Mouse (Mus musculus): ENCODE measurements around the gene Gm44805. TPM values are rescaled to one million over a fixed set of nuclear protein-coding genes. Genes with fewer than 3 reads are reported as not detected.

Gm44805 gene
- polyA plus RNA-seq, 1 experiment from 2014 or later, result not detected

GRCm38 (mm10) chr7:19686521-19686920 lies 5.3 kb upstream of the Gm44805 start:
- 84% methylated on average over 6 of the region's 6 CpGs for WGBS
- no peak overlapping the region for H3K27ac ChIP-seq (replicated peaks in 1 of 2; ENCODE audit: control insufficient read depth in 1 of 2, insufficient read depth in 1 of 2, low read depth in 2 of 2, low read length in 2 of 2)
- no peaks in the 10 kb centered on the region for H3K36me3 ChIP-seq (ENCODE audit: control insufficient read depth, insufficient read depth, low read length)

GRCm38 (mm10) chr7:19685374-19685773 lies 4.2 kb upstream of the Gm44805 start:
- no peak overlapping the region for H3K4me2 ChIP-seq (ENCODE audit: low read length)
- peaks cover 0 to 4% of the 10 kb centered on the region in 2 experiments; a peak in 1 of 4 replicates for H3K4me1 ChIP-seq (ENCODE audit: control insufficient read depth in 2 of 2, insufficient read depth in 2 of 2, low read length in 2 of 2)
- no peaks in the 10 kb centered on the region for H3K27me3 ChIP-seq (ENCODE audit: control insufficient read depth, insufficient read depth, low read length)
- no peak overlapping the region for H3K27ac ChIP-seq (replicated peaks in 1 of 2; ENCODE audit: control insufficient read depth in 1 of 2, insufficient read depth in 1 of 2, low read depth in 2 of 2, low read length in 2 of 2)
- 56% methylated on average over 4 of the region's 4 CpGs for WGBS
- H3K4me3 ChIP-seq (ENCODE audit: control insufficient read depth in 1 of 2, insufficient read depth in 1 of 2, low read depth in 1 of 2, low read length in 2 of 2), result no peak overlapping the region
- H3K9ac ChIP-seq (ENCODE audit: low read length), result no peak overlapping the region
- no peaks in the 10 kb centered on the region for H3K36me3 ChIP-seq (ENCODE audit: control insufficient read depth, insufficient read depth, low read length)
- H3K9me3 ChIP-seq (ENCODE audit: control insufficient read depth, low read length), result no peaks in the 10 kb centered on the region
- no peak for ATAC-seq (ENCODE audit: insufficient number of reproducible peaks, insufficient read depth, low FRiP score, low read depth)

More at GRCm38 (mm10) chr7:19686521-19686920, 5.3 kb upstream of the Gm44805 start:
- ATAC-seq (ENCODE audit: insufficient number of reproducible peaks, insufficient read depth, low FRiP score, low read depth), result no peak
- H3K4me2 ChIP-seq (ENCODE audit: low read length), result no peak overlapping the region
- no peaks in the 10 kb centered on the region for H3K27me3 ChIP-seq (ENCODE audit: control insufficient read depth, insufficient read depth, low read length)
- no peaks in the 10 kb centered on the region for H3K9me3 ChIP-seq (ENCODE audit: control insufficient read depth, low read length)
- H3K9ac ChIP-seq (ENCODE audit: low read length), result no peak overlapping the region
- no peak overlapping the region for H3K4me3 ChIP-seq (ENCODE audit: control insufficient read depth in 1 of 2, insufficient read depth in 1 of 2, low read depth in 1 of 2, low read length in 2 of 2)
- no peaks in the 10 kb centered on the region for H3K4me1 ChIP-seq (ENCODE audit: control insufficient read depth in 2 of 2, insufficient read depth in 2 of 2, low read length in 2 of 2)

- H3K4me2 ChIP-seq (ENCODE audit: low read length), result no peak overlapping the region
- ATAC-seq (ENCODE audit: insufficient number of reproducible peaks, insufficient read depth, low FRiP score, low read depth), result no peak
- WGBS, result 82% methylated on average over 6 of the region's 6 CpGs
Measured at GRCm38 (mm10) chr7:19683771-19684201, 2.6 kb upstream of the Gm44805 start.

GRCm38 (mm10) chr7:19682979-19683378 lies 1.8 kb upstream of the Gm44805 start:
- Histone ChIP-seq H3K4me3 (ENCODE audit: control insufficient read depth in 1 of 2, insufficient read depth in 1 of 2, low read depth in 1 of 2, low read length in 2 of 2) (no peak overlapping the region), H3K4me2 (ENCODE audit: low read length) (no peak overlapping the region), H3K9ac (ENCODE audit: low read length) (no peak overlapping the region), H3K9me3 (ENCODE audit: control insufficient read depth, low read length) (no peaks in the 10 kb centered on the region), H3K36me3 (ENCODE audit: control insufficient read depth, insufficient read depth, low read length) (no peaks in the 10 kb centered on the region), H3K27me3 (ENCODE audit: control insufficient read depth, insufficient read depth, low read length) (no peaks in the 10 kb centered on the region), H3K27ac (replicated peaks in 1 of 2; ENCODE audit: control insufficient read depth in 1 of 2, insufficient read depth in 1 of 2, low read depth in 2 of 2, low read length in 2 of 2) (no peak overlapping the region), H3K4me1 (ENCODE audit: control insufficient read depth in 2 of 2, insufficient read depth in 2 of 2, low read length in 2 of 2) (peaks cover 0 to 4% of the 10 kb centered on the region in 2 experiments; a peak in 1 of 4 replicates)
- ATAC-seq (ENCODE audit: insufficient number of reproducible peaks, insufficient read depth, low FRiP score, low read depth), result no peak
- WGBS, result 62% methylated on average over 3 of the region's 3 CpGs

More at GRCm38 (mm10) chr7:19683771-19684201, 2.6 kb upstream of the Gm44805 start:
- Histone ChIP-seq H3K27me3 (ENCODE audit: control insufficient read depth, insufficient read depth, low read length) (no peaks in the 10 kb centered on the region), H3K4me1 (ENCODE audit: control insufficient read depth in 2 of 2, insufficient read depth in 2 of 2, low read length in 2 of 2) (peaks cover 0 to 4% of the 10 kb centered on the region in 2 experiments; a peak in 1 of 4 replicates), H3K9me3 (ENCODE audit: control insufficient read depth, low read length) (no peaks in the 10 kb centered on the region), H3K4me3 (ENCODE audit: control insufficient read depth in 1 of 2, insufficient read depth in 1 of 2, low read depth in 1 of 2, low read length in 2 of 2) (no peak overlapping the region), H3K36me3 (ENCODE audit: control insufficient read depth, insufficient read depth, low read length) (no peaks in the 10 kb centered on the region), H3K9ac (ENCODE audit: low read length) (no peak overlapping the region), H3K27ac (replicated peaks in 1 of 2; ENCODE audit: control insufficient read depth in 1 of 2, insufficient read depth in 1 of 2, low read depth in 2 of 2, low read length in 2 of 2) (no peak overlapping the region)

DNA sequence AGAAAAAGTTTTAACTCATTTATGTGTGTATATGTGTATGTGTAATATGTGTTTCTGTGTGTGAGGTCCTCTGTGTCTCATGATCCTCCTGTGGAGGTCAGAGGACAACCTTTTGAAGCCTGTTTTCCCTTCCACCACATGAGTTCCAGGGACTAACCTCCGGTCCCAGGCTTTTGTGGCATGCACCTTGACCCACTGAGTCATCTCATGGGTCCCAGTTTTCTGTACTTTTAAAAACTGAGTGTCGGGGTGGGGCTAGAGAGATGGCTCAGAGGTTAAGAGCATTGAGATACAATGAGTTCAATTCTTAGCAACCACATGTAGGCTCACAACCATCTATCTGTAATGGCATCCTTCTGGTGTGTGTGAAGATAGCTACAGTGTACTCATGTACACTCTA lies 521 bp downstream of the Gm44805 start:
- Histone ChIP-seq H3K4me2 (ENCODE audit: low read length) (no peak overlapping the region), H3K9me3 (ENCODE audit: control insufficient read depth, low read length) (no peaks in the 10 kb centered on the region), H3K4me1 (ENCODE audit: control insufficient read depth in 2 of 2, insufficient read depth in 2 of 2, low read length in 2 of 2) (peaks cover 0 to 4% of the 10 kb centered on the region in 2 experiments; a peak in 1 of 4 replicates), H3K9ac (ENCODE audit: low read length) (no peak overlapping the region), H3K4me3 (ENCODE audit: control insufficient read depth in 1 of 2, insufficient read depth in 1 of 2, low read depth in 1 of 2, low read length in 2 of 2) (no peak overlapping the region), H3K36me3 (ENCODE audit: control insufficient read depth, insufficient read depth, low read length) (no peaks in the 10 kb centered on the region), H3K27me3 (ENCODE audit: control insufficient read depth, insufficient read depth, low read length) (no peaks in the 10 kb centered on the region), H3K27ac (replicated peaks in 1 of 2; ENCODE audit: control insufficient read depth in 1 of 2, insufficient read depth in 1 of 2, low read depth in 2 of 2, low read length in 2 of 2) (no peak overlapping the region)
- ATAC-seq (ENCODE audit: insufficient number of reproducible peaks, insufficient read depth, low FRiP score, low read depth), result no peak
- WGBS, result 91% methylated on average over 2 of the region's 2 CpGs

DNA sequence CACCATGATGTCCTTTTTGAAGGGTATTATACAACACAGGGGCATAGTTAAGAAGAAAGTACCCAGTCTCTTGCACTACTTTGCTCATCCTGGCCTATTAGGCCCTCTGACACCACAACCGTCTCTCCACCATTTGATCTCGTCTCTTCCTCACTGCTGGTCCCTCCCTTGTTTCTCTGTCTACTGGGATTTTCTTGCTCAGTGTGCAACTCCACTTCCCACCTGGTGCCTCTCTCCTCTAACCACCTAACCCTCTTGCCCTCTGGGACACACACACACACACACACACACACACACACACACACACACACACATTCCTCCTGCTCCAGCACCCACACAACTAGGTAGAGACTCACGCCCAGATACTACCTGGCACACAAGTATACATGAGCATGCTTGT lies 2.3 kb downstream of the Gm44805 start:
- no peaks in the 10 kb centered on the region for H3K36me3 ChIP-seq (ENCODE audit: control insufficient read depth, insufficient read depth, low read length)
- no peak for ATAC-seq (ENCODE audit: insufficient number of reproducible peaks, insufficient read depth, low FRiP score, low read depth)
- no peak overlapping the region for H3K4me2 ChIP-seq (ENCODE audit: low read length)
- no peak overlapping the region for H3K9ac ChIP-seq (ENCODE audit: low read length)
- 89% methylated on average over 3 of the region's 3 CpGs for WGBS
- no peak overlapping the region for H3K27ac ChIP-seq (replicated peaks in 1 of 2; ENCODE audit: control insufficient read depth in 1 of 2, insufficient read depth in 1 of 2, low read depth in 2 of 2, low read length in 2 of 2)
- H3K4me3 ChIP-seq (ENCODE audit: control insufficient read depth in 1 of 2, insufficient read depth in 1 of 2, low read depth in 1 of 2, low read length in 2 of 2), result no peak overlapping the region
- H3K9me3 ChIP-seq (ENCODE audit: control insufficient read depth, low read length), result no peaks in the 10 kb centered on the region
- H3K27me3 ChIP-seq (ENCODE audit: control insufficient read depth, insufficient read depth, low read length), result no peaks in the 10 kb centered on the region
- H3K4me1 ChIP-seq (ENCODE audit: control insufficient read depth in 2 of 2, insufficient read depth in 2 of 2, low read length in 2 of 2), result peaks cover 0 to 4% of the 10 kb centered on the region in 2 experiments; a peak in 1 of 4 replicates

DNA sequence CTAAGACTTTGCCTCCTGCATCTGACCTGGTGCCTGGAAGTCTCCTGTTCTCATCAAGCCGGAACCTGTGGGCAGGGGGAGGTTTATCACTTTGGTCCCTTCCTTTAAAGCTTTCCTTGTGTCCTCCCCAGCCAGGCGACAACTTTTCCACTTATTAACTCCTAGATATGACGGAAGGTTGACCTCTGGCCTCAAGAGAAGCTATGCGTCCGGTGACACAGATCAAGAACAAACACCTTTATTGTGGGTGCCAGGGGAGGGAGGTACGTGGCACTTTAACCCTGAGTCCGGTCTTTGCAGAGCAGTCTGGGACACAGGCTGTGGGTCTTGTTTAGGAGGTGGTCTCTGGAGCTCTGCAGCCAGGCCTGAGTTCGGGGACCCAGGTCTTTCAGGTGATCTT lies 3.4 kb downstream of the Gm44805 start, which contains the start of gene Apoc2:
Apoc2 (minus strand) TSS at position 70 of the 400 bp plus-strand sequence.
- ATAC-seq (ENCODE audit: insufficient number of reproducible peaks, insufficient read depth, low FRiP score, low read depth), result no peak
- peaks cover 0 to 4% of the 10 kb centered on the region in 2 experiments; a peak in 1 of 4 replicates for H3K4me1 ChIP-seq (ENCODE audit: control insufficient read depth in 2 of 2, insufficient read depth in 2 of 2, low read length in 2 of 2)
- no peak within 1 kb of the TSS for H3K4me3 ChIP-seq (ENCODE audit: control insufficient read depth in 1 of 2, insufficient read depth in 1 of 2, low read depth in 1 of 2, low read length in 2 of 2)
- no peak within 1 kb of the TSS for H3K27ac ChIP-seq (replicated peaks in 1 of 2; ENCODE audit: control insufficient read depth in 1 of 2, insufficient read depth in 1 of 2, low read depth in 2 of 2, low read length in 2 of 2)
- 61% methylated on average over 8 of the region's 8 CpGs for WGBS
- no peak within 1 kb of the TSS for H3K4me2 ChIP-seq (ENCODE audit: low read length)
- H3K9ac ChIP-seq (ENCODE audit: low read length), result no peak within 1 kb of the TSS
- no peaks in the 10 kb centered on the region for H3K9me3 ChIP-seq (ENCODE audit: control insufficient read depth, low read length)
- H3K27me3 ChIP-seq (ENCODE audit: control insufficient read depth, insufficient read depth, low read length), result no peaks in the 10 kb centered on the region
- no peaks in the 10 kb centered on the region for H3K36me3 ChIP-seq (ENCODE audit: control insufficient read depth, insufficient read depth, low read length)

- Histone ChIP-seq H3K27ac (replicated peaks in 1 of 2; ENCODE audit: control insufficient read depth in 1 of 2, insufficient read depth in 1 of 2, low read depth in 2 of 2, low read length in 2 of 2) (no peak overlapping the region), H3K27me3 (ENCODE audit: control insufficient read depth, insufficient read depth, low read length) (no peaks in the 10 kb centered on the region), H3K9ac (ENCODE audit: low read length) (no peak overlapping the region), H3K4me3 (ENCODE audit: control insufficient read depth in 1 of 2, insufficient read depth in 1 of 2, low read depth in 1 of 2, low read length in 2 of 2) (no peak overlapping the region), H3K36me3 (ENCODE audit: control insufficient read depth, insufficient read depth, low read length) (no peaks in the 10 kb centered on the region), H3K9me3 (ENCODE audit: control insufficient read depth, low read length) (no peaks in the 10 kb centered on the region), H3K4me1 (ENCODE audit: control insufficient read depth in 2 of 2, insufficient read depth in 2 of 2, low read length in 2 of 2) (peaks cover 0 to 4% of the 10 kb centered on the region in 2 experiments; a peak in 1 of 4 replicates), H3K4me2 (ENCODE audit: low read length) (no peak overlapping the region)
- 44% methylated on average over 1 of the region's 1 CpGs for WGBS
- no peak for ATAC-seq (ENCODE audit: insufficient number of reproducible peaks, insufficient read depth, low FRiP score, low read depth)
Measured at GRCm38 (mm10) chr7:19676662-19677061, 4.6 kb downstream of the Gm44805 start.

All from heart, embryonic 14.5 days (tissue).